Mouse (Mus musculus) layer of hippocampus, postnatal 10 days (tissue): ENCODE data around the gene Il20rb. TPM values are rescaled to one million over a fixed set of nuclear protein-coding genes. Genes with fewer than 3 reads are reported as not detected.

Experiments
- DNase-seq, 2 experiments: peaks; one replicate each; pipeline ENCODE4 v3.0.0; 2021; ENCODE audit warnings: low spot score in 2 of 2
- total RNA-seq, 2 experiments: library from RNA; stranded (reverse); gene quantifications; 2 replicates each; pipeline ENCODE4 v1.2.3; 2021

Il20rb gene
- total RNA-seq, 2 experiments from 2014 or later, result 1.1 to 1.6 TPM

- DNase-seq, result no peak
Measured at GRCm38 (mm10) chr9:100436865-100437595, 49.6 kb downstream of the Il20rb start.

DNA sequence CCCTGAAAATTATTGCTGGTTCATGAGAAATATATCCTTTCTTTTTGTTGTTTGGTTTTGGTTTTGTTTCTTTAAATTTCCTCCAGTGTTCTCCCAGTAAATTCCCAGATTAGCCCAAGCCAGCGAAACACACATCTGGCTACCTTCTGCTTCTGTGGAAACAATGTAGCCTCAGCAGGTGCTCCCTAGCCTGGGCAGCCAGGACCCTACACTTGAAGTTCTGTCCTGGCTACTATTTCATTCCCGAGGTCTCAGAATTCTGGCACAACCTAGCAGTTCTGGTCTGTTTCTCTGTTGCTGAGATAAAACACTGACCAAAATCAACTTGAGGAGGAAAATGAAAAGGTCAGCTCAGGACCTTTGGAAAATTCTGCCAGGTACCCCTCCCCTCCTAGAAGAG is 55.2 kb downstream of the Il20rb start:
- DNase-seq, result no peak

DNA sequence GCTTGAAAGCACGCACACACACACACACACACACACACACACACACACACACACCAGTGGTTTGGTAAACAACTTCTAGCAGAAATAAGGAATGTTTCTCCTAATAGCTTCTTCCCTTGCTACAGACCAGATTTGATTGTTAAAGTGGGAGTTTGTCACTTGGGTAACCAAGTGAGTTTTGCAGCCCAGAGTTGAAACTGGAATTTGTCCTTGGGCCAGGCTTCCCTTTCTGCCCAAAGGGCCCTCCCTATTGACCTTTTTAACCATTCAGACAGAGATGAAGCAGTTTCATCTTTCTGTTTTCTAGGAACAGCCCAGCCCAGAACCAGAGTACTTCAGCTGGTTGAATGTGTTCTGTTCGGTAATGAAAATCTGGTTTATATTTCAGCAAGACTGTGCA is 55.7 kb downstream of the Il20rb start:
- DNase-seq, result no peak

- DNase-seq, result no peak
Measured at GRCm38 (mm10) chr9:100419644-100420043, 66.9 kb downstream of the Il20rb start.

GRCm38 (mm10) chr9:100419103-100419502 is 67.5 kb downstream of the Il20rb start:
- no peak for DNase-seq

- no peak for DNase-seq
Measured at GRCm38 (mm10) chr9:100416756-100417155, 69.8 kb downstream of the Il20rb start.

DNA sequence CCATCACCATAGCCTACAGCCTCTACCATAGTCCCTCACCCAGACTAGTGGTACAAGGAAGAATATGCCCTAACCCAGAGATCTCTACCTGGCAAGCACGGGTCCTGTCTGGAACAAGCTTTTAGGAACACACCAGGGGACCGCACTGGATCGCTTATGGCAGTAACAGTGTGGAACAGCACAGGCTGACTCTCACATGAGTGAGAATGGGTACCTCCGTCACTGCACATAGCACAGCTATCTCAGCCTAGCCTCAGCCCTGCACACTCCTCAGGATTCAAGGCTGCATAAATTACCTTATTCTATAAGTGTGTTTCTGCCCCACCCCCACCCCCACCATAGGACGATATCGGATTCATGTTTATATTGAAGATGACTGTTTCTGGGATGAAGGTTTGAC is 70.3 kb downstream of the Il20rb start:
- DNase-seq, result no peak

- DNase-seq, result peak; percentile 63 to 69
Measured at GRCm38 (mm10) chr9:100415328-100415979, 71.1 kb downstream of the Il20rb start.

Other genes with a start within 250 kb of the Il20rb start
- gene Nck1, start 59.3 kb upstream of the Il20rb start, total RNA-seq, result 10 to 100 TPM; 25.0 to 30.4 TPM
- gene Slc35g2, start 84.3 kb upstream of the Il20rb start, total RNA-seq, result 10 to 100 TPM; 11.4 to 12.0 TPM
- 10 to 100 TPM; 39.1 to 53.4 TPM for gene Stag1, start 111.0 kb upstream of the Il20rb start, total RNA-seq